11 mouse cellular contexts compared by ENCODE assay signal in genomic region chr4:149404640-149405465, GRCm38 (mm10). TPM values are rescaled to one million over a fixed set of nuclear protein-coding genes. Genes with fewer than 3 reads are reported as not detected.
DNase-seq lines count a peak whose midpoint lies in the region; ATAC-seq and TF ChIP-seq lines count a peak whose summit lies in the region.
"Had no signal": no experiment of that assay in that cellular context is flagged by ENCODE, and none has a peak within 500 bp of the region (broad histone marks: within the 10 kb centered on the region; RNA-seq: fewer than 3 reads in every experiment).

No protein-coding gene starts in this region.

- H3K4me3 ChIP-seq in layer of hippocampus, adult 2 months, result no peak overlapping the region
- H3K4me3 ChIP-seq in C2C12 (ENCODE audit: insufficient read depth, poor library complexity, severe bottlenecking), result no peak overlapping the region
- H3K4me3 ChIP-seq in intestine, embryonic 16.5 days (ENCODE audit: low read length), result no peak overlapping the region
- H3K4me3 ChIP-seq: liver, embryonic 13.5 days had no signal

- no peak for ATAC-seq in cerebellum, adult (ENCODE audit: insufficient number of reproducible peaks, low FRiP score, low TSS enrichment)
- no peak for ATAC-seq in intestine, embryonic 16.5 days
- no peak for ATAC-seq in activated CD4-positive, CD25-positive, alpha-beta regulatory T cell, adult 4 months

- DNase-seq in cerebellum, postnatal 14 days, result peak; percentile 46 to 60
- peak in 1 of 2 experiments; percentile 26 for DNase-seq in layer of hippocampus, adult 2 months (ENCODE audit: low spot score in 2 of 2)
- DNase-seq in layer of hippocampus, postnatal 14 days (ENCODE audit: low spot score in 2 of 2), result no peak
- no peak for DNase-seq in testis, postnatal 14 days (ENCODE audit: low spot score)
- DNase-seq: liver, embryonic 13.5 days; thymus, postnatal 25 days had no signal

- peak overlapping the region; percentile 28; the same call in 1 of the 2 replicates for H3K27ac ChIP-seq in layer of hippocampus, adult 2 months
- H3K27ac ChIP-seq in intestine, embryonic 16.5 days (ENCODE audit: low read length), result 0 out of 2 replicates have a peak overlapping the region, but pooled peaks have one; percentile 11
- H3K27ac ChIP-seq: kidney, postnatal 0 days; liver, embryonic 13.5 days had no signal

- H3K9me3 ChIP-seq in intestine, embryonic 16.5 days (ENCODE audit: control insufficient read depth, low read length), result no peaks in the 10 kb centered on the region
- H3K9me3 ChIP-seq: liver, embryonic 13.5 days had no signal

- peak overlapping the region; percentile 35 for H3ac ChIP-seq in C2C12 (ENCODE audit: control insufficient read depth, insufficient read length, low read depth)

- peaks cover 98% of the 10 kb centered on the region for H3K79me2 ChIP-seq in C2C12 (ENCODE audit: control insufficient read depth, insufficient read depth)

- 53% methylated on average over 19 of the region's 19 CpGs for whole genome bisulfite sequencing in intestine, embryonic 16.5 days

- H3K4me1 ChIP-seq in intestine, embryonic 16.5 days (ENCODE audit: control insufficient read depth, insufficient read depth, low read length), result peaks cover 38% of the 10 kb centered on the region

- no peak overlapping the region for H3K9ac ChIP-seq in intestine, embryonic 16.5 days (ENCODE audit: low read depth, low read length)
- H3K9ac ChIP-seq: liver, embryonic 13.5 days had no signal

- no peaks in the 10 kb centered on the region for H3K36me3 ChIP-seq in C2C12 (ENCODE audit: control insufficient read depth, insufficient read depth)
- H3K36me3 ChIP-seq in intestine, embryonic 16.5 days (ENCODE audit: control insufficient read depth, insufficient read depth, low read length), result peaks cover 2% of the 10 kb centered on the region; the same call in 1 of the 2 replicates

- TF ChIP-seq CTCF in layer of hippocampus, adult 2 months (conservative IDR thresholded peaks at IDR 0.05), result no peak
- TF ChIP-seq CTCF in C2C12 (IDR thresholded peaks at IDR 0.05; ENCODE audit: control insufficient read depth, insufficient read depth, insufficient read length), result no peak

- no peaks in the 10 kb centered on the region for H3K27me3 ChIP-seq in C2C12 (ENCODE audit: control insufficient read depth, insufficient read depth, insufficient read length)
- H3K27me3 ChIP-seq in intestine, embryonic 16.5 days (replicated peaks; ENCODE audit: control insufficient read depth, insufficient read depth, low read length), result no peaks in the 10 kb centered on the region
- H3K27me3 ChIP-seq: liver, embryonic 13.5 days had no signal

- peaks cover 56% of the 10 kb centered on the region for H3K79me3 ChIP-seq in C2C12 (ENCODE audit: low read depth)

- H3K4me2 ChIP-seq in intestine, embryonic 16.5 days (ENCODE audit: low read depth, low read length), result no peak overlapping the region
- H3K4me2 ChIP-seq: liver, embryonic 13.5 days had no signal

TF ChIP-seq in C2C12, 6 proteins besides CTCF, POLR2A, EP300 and RAD21:
- TF ChIP-seq CEBPB (IDR thresholded peaks at IDR 0.05; ENCODE audit: low read depth) (no peak), MYOD1 (IDR thresholded peaks at IDR 0.05; ENCODE audit: control insufficient read depth, insufficient read length, low read depth) (no peak), MYOG (IDR thresholded peaks at IDR 0.05; ENCODE audit: control insufficient read depth, extremely low read depth, insufficient read length) (no peak), MAX (IDR thresholded peaks at IDR 0.05) (no peak), USF1 (IDR thresholded peaks at IDR 0.05; ENCODE audit: low read depth) (no peak), FOSL1 (IDR thresholded peaks at IDR 0.05; ENCODE audit: insufficient read depth, low read length, poor library complexity, severe bottlenecking) (no peak)

RNA-seq across cellular contexts. Expression of gene Ube4b, which starts 21.7 kb away (rescaled TPM):
- total RNA-seq in layer of hippocampus, adult 2 months (2021), result 100 to 1,000 TPM; 105 to 107 TPM
- total RNA-seq in layer of hippocampus, postnatal 14 days (2021), result 100 to 1,000 TPM; 107 to 110 TPM
- polyA plus RNA-seq in C2C12 (2012; fragmentation: generic; extraction: Trizol), result 51.6 TPM
- 31.1 and 34.4 TPM in 2 replicates for polyA plus RNA-seq in intestine, embryonic 16.5 days (2015; fragmentation: Nextera tagmentation; extraction: Ambion mirVana)
- 10 to 100 TPM; 15.4 to 21.1 TPM for polyA plus RNA-seq in activated CD4-positive, CD25-positive, alpha-beta regulatory T cell, adult 4 months (2017; shearing (Covaris generic))

RNA-seq across cellular contexts. Expression of gene Rbp7, which starts 49.9 kb away (rescaled TPM):
- total RNA-seq in layer of hippocampus, adult 2 months (2021), result not detected
- not detected for total RNA-seq in layer of hippocampus, postnatal 14 days (2021)
- polyA plus RNA-seq in C2C12 (2012; fragmentation: generic; extraction: Trizol), result not detected
- polyA plus RNA-seq in intestine, embryonic 16.5 days (2015; fragmentation: Nextera tagmentation; extraction: Ambion mirVana), result 1.9 and 2.2 TPM in 2 replicates
- not detected for polyA plus RNA-seq in activated CD4-positive, CD25-positive, alpha-beta regulatory T cell, adult 4 months (2017; shearing (Covaris generic))
- polyA plus RNA-seq: liver, embryonic 13.5 days had no signal

Comparison
In these comparisons a context has a peak if more than half of its experiments do, and no peak if none do; other contexts are left out.
1. DNase-seq: peak in cerebellum, postnatal 14 days (2 of 2); none in layer of hippocampus, postnatal 14 days (0 of 2) and testis, postnatal 14 days (single experiment).